Mouse (Mus musculus): ENCODE measurements at regions not wholly inside any gene's neighbourhood (a gene's known extent, or its start where the extent isn't known, plus 50 kb on each side); places are given as distances from the start of the nearest gene placed in this dataset.

DNA sequence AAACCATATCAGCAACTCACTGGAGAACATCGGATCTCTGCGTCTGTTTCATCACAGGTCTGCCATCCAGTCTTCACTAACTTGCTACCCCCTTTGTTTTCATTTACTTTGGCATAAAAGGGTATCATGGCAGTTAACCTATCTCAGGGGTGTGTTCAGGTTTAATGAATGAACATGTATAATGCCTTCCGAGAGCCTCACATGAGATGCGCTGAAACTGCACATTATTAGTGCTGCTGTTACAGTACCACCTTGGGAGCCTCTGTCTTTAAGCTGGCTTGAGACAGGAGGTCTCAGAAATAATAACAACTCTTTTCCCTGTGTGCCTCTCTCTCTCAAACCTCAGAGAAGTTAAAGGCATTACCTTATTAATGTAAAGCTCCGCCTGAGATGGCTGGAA, 438.2 kb upstream of the Cited2 start:
- TF ChIP-seq CTCF (IDR thresholded peaks at IDR 0.05; ENCODE audit: extremely low read depth, insufficient read depth, insufficient read length, insufficient replicate concordance) (no peak), POLR2A (IDR thresholded peaks at IDR 0.05; ENCODE audit: low read depth, low read length) (no peak)

Data from spleen, adult 2 months (tissue).